Mouse (Mus musculus) heart, adult 8-10 months (tissue): ENCODE measurements at regions not wholly inside any gene's neighbourhood (a gene's known extent, or its start where the extent isn't known, plus 50 kb on each side); places are given as distances from the start of the nearest gene placed in this dataset.

Experiments
- DNase-seq: peaks from one replicate; pipeline ENCODE4 v3.0.0; 2022; ENCODE audit warnings: low spot score

DNA sequence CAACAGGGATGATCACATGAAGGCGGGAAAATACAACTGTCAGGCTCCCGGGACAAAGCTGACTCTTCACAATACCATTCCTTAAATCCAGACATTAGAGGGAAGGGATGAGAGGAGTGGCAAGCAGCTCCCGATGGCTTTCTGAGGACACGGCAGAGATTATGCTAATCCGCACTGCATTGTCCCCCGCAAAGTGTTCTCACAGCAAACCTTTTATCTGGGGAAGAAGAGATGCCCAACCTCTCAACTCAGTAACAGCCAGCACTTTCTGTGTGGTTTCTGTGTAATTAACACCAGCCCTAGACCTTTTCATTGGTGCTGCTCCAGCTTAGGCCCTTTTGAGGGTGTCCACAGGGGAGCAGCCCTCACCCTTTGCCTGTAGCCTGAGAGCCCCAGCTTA is 137.9 kb downstream of the Barhl2 start:
- DNase-seq: no peak

DNA sequence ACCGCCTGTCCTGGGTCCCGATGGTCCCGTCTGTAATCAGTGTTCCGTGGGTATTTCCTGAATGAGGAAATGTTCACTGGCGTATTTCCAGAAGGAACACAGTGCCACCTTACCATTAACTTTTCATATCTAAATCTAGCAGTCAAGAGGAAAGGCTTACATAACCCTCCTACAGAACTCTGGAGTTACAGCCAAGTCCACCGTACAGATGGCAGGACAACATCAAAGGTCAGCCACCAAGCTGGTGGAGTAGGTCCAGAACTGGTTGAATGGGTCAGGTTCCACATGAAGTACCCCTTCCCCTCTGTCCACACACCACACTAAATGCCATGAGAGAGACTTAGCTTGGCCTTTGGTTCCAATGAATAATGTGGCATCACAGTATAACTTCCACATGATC is 139.7 kb downstream of the Barhl2 start:
- no peak for DNase-seq

DNA sequence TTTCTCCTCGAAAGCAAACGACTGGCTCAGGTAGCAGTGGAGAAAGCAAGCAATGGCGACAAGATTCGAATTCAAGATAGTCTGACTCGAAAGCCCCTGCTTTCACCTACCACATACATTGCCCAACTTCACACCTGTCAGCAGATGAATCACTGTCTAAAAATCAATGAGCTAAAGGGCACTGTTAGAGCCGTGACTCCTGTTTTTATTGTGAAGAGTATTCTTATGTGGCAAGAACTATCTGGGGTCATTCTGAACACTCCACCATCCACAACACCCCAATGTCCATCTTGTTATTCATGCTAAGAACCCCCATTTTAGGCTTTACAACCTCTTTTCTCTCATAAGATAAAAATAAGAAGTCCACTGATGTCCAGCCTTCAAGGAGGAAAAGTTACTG is 144.1 kb downstream of the Barhl2 start:
- no peak for DNase-seq

DNA sequence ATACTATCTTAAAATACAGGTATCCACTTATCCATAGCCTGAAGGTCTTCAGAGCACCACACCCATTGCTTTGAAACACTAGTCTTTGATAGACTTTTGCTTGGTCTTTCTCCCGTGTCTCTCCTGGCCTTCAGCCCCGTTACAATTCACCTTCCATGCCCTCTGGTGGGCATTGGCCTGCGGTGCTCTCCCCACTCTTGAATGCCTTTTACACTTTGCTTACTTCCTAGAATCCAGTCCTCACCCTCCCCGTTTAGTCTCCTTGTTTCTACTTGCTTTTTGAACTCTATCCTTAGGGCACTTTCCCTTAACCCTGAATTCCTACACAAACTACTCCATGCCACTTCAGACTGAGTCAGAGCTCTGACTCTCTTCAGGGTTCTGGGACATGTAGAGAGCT is 156.6 kb downstream of the Barhl2 start:
- no peak for DNase-seq

DNA sequence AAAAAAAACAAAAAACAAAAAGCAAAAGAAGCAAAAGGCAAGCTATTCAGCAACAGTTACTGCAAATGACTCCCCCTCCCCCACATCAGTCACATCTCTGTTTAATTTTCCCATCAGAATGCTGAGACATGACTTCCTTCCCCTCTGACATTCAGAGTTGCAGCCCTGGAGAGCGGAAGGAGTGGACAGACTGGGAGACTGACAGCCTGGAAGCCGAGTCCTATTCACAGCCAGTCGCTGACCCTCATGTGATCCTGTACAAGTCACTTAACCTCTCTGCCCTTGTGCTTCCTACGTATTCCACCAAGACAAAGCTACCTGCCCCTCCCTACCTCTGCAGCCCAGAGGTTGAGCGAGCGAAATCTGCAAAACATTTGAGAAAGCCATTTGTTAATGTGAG is 161.2 kb downstream of the Barhl2 start:
- no peak for DNase-seq

DNA sequence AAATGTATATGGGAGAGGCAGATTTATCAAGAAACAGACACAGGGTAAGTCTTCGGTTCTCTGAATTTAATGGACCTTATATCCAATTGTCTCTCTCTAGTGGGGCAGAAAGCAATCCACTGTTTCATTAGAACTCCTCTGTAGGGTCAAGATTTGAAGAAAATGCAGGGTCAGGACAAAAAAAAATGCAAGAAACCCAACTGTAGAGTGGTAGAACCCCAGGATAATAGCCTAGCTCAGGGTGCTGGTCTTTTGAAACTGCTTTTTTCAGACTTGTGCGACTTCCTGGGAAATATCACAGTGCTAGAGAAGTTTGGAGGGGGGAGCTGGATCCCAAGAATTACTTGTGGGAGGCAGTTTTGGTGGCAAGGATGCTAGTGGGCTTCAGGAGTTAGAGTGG is 162.0 kb downstream of the Barhl2 start:
- no peak for DNase-seq

DNA sequence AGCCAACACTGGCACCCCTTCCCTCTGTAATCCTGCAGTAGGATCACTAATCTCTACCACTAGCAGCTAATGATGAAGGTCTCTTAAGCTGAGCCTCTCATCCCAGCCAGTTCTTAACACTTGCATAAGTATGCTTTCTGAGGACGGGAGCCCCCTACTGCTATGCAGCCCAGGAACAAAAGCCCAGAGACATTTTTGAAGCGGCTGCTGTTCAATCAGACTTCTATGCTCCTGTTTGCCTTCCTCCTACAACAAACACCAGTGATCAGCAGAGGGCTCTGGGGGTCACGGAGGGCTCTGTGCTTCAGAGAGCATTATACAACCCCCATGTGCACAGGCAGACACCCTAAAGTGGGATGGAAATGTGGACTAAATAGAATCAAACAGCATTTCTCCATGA is 162.4 kb downstream of the Barhl2 start:
- no peak for DNase-seq

DNA sequence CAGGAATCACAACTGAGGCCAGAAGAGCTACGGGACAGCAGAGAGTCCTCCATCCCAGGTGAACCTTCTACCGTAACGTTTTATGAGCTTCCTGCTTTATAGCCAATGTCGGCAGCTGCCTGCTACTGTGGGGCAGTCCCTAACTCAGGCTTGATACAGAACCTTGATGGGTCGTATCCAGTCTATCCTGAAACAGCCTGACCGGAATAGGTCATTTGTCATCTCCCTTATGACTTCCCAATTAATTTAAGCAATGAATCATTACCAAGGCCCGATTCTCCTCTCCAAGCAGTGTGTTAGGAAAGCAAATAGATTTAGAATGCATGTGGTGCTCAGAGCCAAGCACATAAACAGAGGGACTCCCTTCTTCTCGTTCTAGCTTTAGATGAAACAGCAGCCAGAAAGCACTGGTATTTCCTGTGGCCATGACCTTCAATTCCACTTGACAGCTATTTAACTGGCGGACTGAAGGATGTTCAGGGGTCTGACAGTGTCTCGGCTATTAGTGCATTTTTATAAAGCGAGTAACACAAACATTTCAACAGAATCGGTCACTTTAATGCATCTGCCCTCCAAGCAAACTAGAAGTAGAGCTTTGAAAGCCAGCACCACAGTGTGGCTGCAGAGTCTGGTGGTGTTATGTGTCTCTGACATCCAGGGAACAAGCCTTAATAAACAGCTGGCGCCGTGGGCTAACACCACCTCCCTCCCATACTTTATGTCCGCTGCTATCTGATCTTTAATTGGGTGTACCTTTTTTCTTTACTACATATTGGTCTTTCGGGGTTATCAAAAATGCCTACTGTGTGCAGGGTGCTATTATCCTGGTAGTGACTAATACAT is 165.4 kb downstream of the Barhl2 start:
- no peak for DNase-seq

DNA sequence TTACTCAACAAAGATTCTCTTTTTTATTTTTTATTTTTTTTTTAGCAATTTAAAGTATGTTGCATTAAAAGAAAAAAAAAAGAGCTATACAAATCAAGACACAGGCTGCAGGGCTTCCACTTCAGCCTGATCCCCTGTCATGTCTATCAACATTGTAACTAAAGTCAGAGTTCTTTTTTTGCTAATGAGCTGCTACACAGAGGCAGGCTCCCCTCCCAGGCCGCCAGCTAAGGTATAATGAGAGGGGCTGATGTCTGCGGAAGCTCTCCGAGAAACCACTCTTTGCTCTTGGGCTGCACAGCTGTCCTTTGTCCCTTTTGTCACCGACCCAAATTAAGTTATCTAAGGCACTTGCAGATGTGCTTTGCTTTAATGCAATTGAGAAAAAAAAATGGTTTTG is 172.8 kb downstream of the Barhl2 start:
- no peak for DNase-seq

DNA sequence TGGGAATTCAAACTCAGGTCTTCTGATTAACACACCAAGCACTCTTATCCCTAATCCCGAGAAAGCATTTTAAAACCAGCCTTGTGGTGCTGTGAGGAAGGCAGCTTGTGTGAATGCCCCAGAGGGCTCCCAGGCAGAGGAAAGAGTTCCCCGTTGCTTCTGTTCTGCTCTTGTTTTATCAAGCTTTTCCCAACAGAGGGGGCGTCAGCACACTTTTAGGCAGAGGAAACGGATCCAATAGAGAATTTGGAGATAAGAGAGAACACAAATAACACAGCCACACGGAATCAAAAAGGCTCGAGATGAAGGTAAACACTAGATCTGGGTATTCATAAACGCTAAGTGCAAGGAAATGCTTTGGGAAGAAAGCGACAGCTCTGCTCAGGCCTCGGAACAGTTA is 173.2 kb downstream of the Barhl2 start:
- no peak for DNase-seq

DNA sequence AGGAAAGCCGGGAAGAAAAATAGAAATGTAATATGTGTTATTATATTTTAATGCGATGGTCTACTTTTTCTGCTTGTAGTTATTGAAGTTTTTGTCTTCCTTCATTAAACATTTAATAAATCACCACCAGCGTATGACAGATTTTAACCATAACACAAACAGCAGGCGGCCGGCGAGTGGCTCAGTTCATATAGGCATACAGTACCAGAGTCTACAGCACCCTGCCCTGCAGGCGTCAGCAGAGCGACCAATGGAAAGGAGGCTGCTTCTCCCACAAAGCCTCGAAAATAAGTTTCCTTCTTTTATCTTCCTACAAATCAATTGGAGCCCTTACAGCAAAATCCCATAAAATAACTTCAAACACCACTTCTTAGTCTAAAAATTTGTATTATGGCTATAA is 175.3 kb downstream of the Barhl2 start:
- DNase-seq: no peak

DNA sequence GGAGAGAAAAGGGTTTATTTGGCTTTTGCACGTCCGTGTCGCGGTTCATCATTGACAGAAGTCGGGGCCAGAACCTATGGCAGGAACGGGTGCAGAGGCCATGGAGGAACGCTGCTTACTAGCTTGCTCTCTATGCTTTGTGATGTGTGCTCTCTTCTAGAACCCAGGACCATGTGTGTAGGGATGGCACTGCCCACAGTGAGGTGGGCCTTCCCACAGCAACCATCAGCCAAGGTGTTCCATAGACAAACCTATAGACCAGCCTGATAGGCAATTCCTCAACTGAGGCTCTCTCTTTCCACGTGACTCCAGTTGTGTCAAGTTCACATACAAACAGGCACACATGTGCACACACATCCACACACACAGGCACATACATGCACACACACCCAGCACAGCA is 180.2 kb downstream of the Barhl2 start:
- no peak for DNase-seq

DNA sequence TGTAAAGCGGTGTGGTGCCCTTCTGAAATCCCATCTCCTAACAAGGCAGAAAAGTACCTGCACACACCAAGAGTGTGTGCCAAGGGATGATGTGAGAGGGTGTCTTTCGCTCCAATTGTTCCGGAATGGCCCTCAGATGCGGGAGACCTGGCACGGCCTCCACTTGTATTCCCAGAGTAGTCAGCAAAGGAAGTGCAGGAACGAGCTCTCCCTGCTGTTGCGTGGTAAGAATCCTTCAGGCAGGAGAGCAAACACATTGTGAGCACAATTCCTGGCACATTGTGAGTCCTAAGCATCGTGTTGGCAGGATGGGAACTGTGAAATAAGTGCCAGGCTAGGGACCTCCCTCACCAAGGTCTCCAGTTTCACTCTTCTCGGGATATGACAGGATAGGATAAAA is 180.7 kb downstream of the Barhl2 start:
- DNase-seq: no peak

DNA sequence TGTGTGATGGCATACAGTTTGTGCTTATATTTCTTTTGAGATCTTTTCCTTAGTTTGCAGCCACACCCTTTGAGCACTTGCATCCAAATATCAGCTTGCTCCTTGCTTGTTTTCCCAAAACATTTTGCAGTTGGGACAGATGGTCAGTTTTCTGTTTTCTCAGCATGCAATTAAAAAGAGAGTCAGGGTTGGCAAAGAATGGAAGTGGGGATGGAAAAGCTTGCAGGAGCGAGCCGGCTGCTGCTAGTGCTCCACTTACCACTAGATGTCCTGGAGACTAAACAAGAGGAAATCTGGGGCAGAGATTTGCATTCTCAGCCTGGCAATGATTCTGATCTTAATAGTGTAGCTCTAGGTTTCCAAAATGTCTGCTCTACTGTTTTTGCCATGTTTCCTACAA is 181.8 kb downstream of the Barhl2 start:
- no peak for DNase-seq

DNA sequence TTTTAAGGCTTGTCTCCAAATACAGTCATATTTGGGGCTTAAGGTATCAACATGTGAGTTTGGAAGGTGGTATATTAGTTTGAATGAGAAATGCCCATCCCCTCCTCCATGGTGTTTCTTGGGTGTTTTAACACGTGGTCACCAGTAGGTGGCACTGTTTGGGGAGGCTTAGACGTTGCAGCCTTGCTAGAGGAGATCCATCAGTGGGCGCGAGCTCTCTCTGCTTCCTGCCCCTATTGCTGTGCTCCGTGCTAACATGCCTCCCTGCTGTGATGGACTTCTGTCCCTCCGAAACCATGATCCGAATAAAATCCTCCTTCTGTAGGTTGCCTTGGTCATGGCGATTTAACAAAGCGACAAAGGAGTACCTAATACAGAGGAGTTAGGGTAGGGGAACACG is 183.3 kb downstream of the Barhl2 start:
- no peak for DNase-seq

DNA sequence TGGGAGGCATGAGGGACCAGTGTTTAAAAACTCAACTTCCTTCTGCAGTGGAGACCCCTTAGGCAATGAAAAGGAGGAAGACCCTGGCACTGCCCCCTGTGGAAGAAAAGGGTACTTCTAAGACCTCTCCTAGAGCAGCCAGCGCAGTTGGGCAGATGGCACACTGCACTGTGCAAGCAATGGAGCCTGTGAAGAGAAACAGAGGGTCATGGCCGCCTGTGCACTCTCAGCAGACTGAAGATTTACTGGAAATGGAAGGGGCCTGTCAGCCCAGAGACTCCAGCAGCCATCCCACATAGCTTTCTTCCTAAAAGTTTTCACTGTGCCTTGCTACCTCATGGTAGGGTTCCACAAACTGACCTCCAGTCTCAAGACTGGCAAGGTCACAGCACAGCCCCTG is 193.4 kb downstream of the Barhl2 start:
- no peak for DNase-seq

DNA sequence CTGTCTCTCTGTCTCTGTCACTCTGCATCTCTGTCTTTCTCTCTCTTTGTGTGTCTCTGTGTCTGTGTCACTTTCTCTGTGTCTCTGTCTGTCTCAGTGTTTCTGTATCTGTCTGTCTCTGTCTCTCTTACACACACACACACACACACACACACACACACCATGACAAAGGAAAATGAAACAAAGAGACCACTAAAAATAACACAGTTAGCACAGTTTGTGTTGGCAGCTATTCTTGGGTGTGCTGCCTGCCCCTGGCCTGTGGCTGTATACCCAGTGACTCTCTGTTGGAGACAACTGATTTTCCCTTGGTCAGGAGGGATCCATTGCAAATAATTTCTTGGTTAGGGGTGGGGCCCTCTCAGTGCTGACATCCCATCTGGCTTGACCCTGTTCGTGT is 200.8 kb downstream of the Barhl2 start:
- no peak for DNase-seq

DNA sequence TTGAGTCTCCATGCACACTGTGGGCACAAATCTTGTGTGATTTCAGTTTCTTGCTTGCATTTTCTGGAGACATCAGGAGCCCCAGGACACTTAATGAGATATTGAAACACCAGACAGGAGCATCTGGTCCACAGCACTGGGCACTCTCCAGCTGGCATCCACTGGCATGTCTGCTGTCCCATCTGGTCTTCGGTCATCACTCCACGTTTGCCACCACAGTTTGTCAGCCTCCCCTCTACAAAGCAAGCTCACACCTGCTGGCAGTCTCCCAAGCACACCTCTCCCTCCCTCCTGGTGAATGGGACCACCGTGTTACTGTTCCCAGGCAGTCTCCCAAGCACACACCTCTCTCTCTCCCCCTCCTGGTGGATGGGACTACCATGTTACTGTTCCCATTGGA is 228.8 kb downstream of the Barhl2 start:
- DNase-seq: no peak

DNA sequence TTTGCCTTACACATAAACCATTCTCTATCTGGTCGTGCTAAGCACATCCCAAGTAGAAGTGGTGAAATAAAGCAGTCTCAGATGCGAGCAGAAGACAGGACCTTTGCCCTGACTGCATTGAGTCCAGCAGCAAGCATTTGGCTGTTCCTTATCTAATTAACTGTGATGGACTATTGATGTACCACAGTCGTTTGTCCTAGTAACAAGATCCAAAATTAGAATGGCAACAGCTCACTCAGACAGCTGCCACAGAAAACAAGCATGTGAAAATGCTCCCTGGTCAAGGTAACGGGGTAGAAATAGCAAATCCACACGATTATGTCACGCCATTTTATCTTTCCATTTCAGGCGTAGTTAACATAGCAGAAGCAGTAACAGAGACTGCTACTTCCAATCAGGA is 233.8 kb downstream of the Barhl2 start:
- DNase-seq: peak; percentile 20

DNA sequence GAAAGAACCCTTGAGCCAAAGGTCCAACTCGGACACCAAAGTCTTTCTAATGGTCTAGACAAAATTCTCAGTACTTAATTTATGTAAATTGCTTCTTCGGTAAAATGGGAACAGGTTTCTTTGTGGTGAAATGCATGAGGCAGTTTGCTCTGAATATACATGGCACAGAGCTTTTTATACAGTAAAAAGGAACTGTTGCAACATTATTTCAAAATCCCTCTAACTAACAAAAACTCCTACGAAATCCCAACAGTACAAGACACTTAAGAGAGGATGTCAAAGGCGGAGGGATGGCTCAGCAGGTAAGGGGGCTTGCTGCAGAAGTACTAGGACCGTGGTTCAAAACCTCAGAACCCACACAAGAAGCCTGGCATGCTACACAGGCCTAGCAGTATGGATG is 248.4 kb downstream of the Barhl2 start:
- no peak for DNase-seq

DNA sequence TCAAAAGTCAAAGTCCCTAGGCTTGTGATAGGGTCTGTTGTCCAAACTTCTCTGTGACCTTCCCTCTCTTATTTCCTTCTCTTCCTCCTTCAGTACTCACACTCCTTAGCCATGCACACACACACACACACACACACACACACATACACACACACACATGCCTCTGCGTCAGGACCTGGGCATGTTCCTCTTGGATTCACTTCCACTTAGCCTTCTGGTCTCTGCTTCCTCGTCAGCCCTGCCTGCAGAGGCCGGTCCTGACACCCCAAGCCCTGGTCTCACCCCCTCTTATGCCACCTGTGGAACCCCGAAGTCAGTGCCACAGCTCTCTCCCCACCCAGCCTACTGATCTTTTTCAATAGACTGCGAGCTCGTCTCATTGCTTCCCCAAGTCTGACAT is 250.3 kb downstream of the Barhl2 start:
- no peak for DNase-seq

DNA sequence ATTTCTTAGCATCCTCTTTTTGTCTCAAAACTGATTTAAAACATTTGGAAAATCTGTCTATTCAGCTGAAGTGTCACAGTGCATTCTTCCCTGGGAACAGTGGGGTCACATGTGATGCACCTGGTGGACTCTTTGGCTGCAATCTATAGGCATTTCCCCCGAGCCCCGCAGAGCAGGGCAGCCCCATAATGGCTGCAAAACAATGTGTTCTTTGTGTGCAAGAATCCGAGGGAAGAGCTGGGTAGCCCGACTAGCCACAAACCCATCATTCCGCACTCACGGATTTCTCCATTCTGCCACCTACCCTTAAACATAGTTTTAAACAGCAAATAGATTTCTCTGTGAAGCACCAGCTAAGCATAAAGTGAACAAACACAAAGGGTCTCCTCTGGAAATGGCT is 252.2 kb downstream of the Barhl2 start:
- no peak for DNase-seq

DNA sequence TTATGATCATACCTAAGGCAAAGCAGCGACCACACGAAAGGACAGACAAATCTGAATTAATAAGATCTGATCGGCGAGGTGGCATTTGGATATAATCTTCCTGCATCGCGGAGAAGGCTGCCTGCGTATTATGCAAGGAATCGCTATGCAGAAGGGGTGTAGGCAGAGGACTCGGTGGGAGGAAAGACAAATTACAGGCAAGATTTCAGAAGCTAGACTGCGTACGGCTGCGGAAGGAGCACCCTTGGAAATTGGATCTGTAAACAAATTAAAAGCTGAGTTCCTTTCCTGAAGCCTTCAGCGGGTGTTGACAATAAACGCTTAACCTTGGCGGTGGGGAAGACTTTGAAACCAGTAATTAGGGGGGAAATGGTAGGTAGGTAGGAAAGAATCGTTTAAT is 257.3 kb downstream of the Barhl2 start:
- DNase-seq: no peak

DNA sequence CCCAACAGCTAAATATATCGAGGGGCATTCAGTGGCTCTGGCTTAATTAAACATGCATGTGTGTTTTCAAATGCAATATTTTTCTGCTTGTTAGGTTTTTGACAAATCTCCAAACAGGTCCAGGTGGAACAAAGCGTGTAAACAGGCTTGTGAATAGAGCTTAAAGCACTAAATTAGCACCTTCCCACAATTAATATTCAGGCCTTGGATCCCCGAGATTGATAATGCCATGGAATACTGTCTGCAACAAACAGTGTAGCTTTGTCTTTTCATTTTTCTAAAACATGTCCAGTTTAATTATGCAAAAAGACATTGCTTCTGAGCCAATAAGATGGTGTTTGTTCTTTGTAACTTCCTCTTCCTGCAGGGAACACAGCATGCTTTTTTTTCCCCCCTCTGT is 258.9 kb downstream of the Barhl2 start:
- DNase-seq: no peak
